Mouse (Mus musculus): ENCODE measurements at regions not wholly inside any gene's neighbourhood (a gene's known extent, or its start where the extent isn't known, plus 50 kb on each side); places are given as distances from the start of the nearest gene placed in this dataset.

DNA sequence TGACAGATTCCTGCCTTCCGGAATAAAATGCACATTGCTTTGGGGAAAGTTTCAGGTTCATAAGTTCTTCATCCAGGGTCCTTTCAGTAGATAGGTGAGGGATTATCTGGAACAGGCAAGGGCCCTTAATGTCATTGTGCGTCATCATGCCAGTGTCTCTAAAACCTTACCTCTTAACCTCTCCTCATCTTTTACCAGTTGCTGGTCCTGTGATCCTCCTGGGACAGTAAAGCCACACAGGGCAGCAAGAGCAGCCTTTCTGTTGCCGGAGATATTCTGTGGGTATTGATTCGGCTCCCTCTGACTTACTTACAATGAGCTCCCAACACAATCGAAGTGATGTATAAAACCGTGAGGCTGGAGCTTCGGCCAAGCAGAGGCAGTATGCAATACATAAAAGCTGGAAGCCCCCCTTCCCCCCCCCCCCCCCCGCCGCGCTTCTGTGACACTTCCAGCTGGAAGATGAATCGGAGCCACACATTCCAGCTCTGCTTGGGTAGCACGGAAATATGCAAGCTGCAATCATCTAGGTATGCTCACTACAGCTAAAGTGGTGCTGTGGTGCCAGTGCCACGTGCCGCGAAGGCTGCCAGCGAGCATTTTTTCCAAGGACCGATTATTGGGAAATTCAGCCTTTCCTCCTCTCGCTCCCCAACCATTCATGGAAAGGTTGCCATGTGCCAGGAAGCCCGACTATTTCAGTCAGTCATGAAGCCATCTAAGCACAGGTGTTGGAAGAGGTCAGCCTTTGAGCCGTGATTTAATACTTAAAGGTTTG lies 252.2 kb downstream of the Enc1 start:
- no peak for ATAC-seq (replicated peaks; ENCODE audit: low FRiP score, poor library complexity, severe bottlenecking)

DNA sequence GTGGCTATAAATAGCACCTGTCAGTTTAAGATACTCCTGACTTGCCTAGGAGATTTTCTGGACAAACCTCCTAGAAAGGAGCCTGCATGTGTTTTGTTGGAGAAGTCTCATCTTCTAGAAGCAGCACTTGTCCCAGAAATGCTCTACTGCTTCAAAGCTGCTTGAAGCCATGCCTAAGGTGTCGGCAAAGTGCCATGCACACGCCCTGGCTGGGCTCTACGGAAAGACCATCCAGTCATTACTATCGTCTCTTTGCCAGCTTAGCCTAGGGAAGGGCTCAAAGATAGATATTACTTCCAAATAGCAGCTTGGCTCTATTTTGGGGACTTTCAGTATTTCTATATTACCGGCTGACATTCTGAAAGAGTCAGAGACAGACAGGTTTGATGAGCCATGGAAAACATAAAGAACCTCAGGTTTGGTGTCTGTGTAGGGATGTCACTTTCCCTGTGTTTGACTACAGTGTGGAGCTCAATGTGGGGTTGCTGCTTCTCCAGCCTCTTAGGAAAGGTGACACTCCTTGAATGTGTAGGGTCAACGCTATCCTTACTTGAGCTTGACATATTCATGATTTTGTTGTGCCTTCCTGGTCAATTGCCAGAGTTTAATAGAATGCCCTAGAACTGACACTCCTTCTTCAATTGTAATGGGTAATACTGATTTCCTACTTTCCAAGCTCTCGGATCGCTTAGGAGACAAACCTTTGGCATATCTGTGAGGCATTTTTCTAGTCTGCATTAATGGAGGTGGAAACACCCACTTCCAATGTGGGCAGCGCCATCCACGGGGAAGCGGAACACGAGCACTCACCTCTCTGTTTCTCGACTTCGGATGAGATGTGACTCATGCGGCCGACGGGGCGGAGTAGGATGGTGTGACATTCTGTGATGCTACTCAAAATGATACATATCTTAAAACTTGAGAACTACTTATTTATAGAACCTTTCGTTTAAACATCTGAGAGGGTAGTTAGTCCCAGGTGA lies 251.3 kb downstream of the Enc1 start:
- ATAC-seq (replicated peaks; ENCODE audit: low FRiP score, poor library complexity, severe bottlenecking), result no peak

DNA sequence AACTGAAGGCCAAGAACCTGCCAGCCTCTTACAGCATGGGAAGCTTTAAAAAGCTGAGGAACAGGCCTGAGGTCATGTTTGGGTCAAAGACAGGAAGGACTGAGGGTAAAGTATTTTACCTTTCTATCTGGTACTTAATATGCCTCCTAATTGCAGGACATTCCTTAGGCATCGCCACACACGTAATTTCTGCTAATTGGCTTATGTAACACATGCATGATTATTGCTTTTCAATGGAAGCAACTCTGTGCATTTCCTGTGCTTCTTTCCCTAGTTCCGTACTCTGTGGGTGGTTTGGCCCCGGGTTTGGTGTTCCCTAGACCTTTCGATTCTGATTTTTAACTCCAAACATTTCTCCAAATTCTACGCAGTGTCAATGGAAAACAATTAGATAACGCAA lies 249.2 kb downstream of the Enc1 start:
- no peak for ATAC-seq (replicated peaks; ENCODE audit: low FRiP score, poor library complexity, severe bottlenecking)

DNA sequence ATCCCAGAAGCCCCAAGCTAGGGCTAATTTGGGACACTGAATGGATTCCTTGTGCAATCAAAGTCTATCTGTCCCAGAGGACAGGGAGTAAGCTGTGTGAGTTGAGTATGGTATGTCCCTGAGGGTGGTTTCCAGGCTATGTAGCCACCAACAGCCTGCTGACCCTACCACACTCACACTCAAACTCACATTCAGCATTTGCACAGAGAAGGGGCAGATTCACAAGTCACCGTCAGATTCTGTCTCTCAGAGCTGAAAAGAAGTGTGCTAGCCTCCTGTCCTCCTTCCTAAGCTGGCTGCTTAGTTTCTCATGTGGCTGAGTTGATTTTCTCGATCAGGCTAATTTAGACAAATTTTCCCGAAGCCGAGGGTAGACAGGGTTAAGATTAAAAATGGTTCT lies 248.8 kb downstream of the Enc1 start:
- no peak for ATAC-seq (replicated peaks; ENCODE audit: low FRiP score, poor library complexity, severe bottlenecking)

DNA sequence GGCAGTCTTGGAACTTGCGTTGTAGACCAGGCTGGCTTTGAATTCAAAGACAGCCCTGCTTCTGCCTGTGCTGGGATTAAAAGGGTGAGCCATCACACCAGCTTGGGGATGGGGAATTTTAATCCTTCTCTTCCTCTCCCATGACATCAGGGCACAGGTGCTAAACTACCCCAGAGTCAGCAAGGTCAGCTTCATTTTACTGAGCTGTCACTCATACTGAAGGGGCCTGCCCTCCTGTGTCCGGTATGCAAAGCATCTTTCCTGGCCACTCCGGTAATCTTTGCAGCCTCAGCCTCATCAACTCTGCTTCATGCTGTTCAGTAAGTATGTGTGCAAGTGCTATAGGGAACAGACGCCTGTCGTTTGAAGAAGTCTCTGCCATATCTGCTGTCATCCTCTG lies 248.1 kb downstream of the Enc1 start:
- ATAC-seq (replicated peaks; ENCODE audit: low FRiP score, poor library complexity, severe bottlenecking), result no peak

DNA sequence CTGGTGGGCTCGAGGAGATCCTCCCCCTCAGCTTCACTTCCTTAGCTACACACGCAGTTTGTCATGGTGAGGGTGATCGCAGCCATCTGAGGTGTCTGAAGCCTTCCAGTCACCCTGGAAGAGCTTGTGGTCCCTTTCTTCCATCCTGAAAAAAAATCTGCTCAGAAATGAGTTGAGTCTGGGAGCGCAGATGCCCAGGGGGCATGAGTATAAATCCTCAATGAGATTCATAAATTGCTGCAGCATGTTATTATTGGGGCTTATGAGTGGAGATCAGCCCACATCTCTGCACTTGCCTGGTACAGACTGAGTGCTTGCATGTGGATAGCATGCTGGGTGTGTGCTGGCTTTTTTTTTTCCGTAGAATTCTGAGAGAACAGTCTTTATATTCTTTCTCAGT lies 247.6 kb downstream of the Enc1 start:
- no peak for ATAC-seq (replicated peaks; ENCODE audit: low FRiP score, poor library complexity, severe bottlenecking)

DNA sequence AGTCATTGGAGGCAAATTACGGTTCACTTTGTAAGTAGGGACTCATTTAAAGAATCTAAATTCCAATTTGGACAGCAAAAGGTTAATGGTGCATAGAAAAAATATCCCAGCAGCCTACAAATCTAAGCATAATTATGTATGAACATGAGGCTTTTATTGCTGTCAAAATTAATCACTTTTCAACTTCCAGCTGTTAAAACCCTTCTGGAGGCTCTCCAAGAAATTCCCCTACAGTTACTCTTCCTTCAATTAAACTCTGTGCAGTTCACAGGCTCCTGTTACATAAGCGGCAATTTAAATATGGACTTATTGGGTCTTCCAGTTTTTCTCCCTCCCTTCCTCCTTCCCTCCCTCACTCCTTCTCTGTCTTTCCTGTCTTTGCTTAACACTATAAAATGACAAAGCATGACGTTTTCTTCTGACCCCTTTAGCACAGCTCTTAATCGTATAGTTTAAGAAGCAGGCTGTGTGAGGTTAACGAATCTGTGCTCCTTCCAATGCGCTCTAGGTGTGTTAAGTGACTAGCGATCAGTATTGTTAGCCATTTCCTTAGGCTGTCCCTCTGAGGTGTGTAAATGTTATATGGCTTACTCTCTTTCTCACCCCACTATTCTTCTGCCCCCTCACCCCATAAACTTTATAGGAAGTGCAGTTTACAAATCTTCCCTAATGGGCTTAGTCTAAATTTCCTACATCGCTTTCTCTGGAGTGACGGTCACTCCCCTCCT lies 247.0 kb downstream of the Enc1 start:
- no peak for ATAC-seq (replicated peaks; ENCODE audit: low FRiP score, poor library complexity, severe bottlenecking)

DNA sequence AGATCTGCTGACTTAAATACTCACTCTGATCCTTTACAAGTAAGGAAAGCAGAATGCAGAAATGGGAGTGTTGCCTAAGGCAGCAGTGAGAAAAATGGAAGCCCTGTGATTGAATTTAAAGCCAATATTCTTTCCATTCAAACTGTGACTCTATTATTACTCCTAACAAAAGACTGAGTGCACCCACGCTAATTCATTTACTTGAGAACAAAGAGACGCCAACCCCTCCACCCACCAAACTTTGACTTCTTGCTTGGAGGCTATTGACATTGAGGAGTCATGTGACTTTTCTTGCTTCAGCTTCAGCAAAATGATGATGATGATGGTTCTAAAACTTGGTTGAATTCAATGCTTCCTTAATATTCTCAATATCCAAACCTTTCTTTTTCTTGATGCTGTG lies 245.6 kb downstream of the Enc1 start:
- ATAC-seq (replicated peaks; ENCODE audit: low FRiP score, poor library complexity, severe bottlenecking), result no peak

DNA sequence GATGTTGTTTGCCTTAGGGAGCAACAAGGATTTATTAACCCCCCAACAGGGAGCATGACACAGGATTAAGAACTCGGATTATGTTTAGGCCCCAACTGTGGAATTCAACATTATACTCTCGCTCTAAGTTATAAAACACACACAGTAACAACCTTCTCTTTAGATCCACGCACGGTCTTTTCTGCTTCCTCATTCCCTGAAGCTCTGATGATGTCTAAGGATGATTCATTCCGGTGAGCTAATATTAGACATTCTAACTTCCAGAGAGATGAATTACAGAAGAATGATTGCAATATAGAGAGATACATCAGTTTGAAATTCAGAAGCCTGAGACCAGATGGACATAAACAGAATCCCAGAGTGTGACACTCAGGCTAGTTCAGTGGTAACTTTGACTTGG lies 245.0 kb downstream of the Enc1 start:
- ATAC-seq (replicated peaks; ENCODE audit: low FRiP score, poor library complexity, severe bottlenecking), result no peak

DNA sequence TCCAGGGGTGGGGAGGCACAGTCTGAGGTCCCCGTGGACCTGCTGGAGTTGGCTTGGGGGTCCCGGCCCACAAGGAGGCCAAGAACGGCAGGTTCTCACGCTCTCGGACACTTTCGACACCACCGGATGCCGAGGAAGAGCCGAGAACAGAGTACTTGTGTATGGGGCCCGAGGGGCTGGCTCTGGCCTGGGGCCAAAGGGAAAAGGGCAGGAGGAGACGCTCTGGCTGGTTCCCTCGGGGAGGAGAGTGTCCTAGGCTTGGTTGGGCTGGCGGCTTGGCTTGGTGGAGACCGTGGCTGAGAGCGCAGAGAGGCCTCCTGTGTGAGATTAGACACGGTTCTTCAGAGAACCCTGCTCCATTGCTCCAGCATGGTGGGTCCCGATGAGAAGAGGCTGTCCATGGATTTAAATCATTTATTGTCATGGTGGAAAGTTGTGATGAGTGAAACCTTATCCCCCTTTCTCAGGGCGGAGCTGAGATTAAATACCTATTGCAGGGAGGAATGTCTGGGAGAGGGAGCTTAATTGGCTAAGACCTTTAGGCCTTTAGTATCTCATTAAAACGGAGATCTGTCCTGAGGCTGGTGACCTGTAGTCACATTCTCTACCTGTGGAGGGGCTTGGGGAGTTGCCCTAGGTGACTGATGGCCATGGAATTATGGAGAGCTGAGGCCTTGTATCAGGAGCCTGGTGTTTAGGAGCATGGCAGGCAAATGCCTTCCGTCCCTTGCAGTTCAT lies 244.1 kb downstream of the Enc1 start:
- no peak for ATAC-seq (replicated peaks; ENCODE audit: low FRiP score, poor library complexity, severe bottlenecking)

DNA sequence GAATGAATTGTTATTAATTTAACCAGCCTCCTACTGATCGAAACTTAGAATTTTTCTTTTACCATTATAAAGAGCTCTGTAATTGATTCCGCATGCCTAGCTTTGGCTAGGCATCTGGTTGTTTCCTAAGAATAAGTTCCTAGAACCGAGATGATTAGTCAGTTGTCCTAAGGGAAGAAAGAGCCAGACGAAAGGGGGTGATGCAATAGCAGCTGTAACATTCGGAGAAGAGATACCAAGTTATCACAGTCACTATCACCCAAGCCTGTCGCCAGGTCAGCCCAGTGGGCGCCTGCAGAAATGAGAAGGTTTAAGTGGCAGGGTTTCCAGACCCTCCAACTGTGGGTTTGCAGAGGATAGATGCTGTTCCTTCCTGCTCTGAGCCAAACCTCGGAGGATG lies 242.8 kb downstream of the Enc1 start:
- ATAC-seq (replicated peaks; ENCODE audit: low FRiP score, poor library complexity, severe bottlenecking), result no peak

DNA sequence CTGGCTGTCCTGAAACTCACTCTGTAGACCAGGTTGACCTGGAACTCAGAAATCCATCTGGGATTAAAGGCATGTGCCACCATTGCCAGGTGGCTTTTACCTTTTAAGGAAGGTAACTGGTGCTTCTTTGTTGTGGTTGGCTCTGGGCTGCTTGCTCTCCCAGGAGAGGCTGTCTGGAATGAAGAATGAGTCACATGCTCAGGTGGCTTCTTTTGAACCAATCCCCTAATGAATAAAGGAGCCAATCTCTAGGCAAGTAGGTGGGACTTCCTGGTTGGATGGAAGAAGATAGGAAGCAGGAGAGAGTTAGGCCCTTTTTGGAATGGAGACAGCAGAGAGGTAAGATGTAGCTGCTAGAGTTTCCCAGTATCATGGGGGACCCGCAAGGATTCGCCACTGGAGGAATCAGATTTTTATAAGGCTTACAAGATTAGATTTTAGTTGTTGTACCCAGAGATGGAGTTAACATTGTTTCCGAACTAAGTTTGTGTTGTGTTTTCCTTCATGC lies 241.6 kb downstream of the Enc1 start:
- no peak for ATAC-seq (replicated peaks; ENCODE audit: low FRiP score, poor library complexity, severe bottlenecking)

DNA sequence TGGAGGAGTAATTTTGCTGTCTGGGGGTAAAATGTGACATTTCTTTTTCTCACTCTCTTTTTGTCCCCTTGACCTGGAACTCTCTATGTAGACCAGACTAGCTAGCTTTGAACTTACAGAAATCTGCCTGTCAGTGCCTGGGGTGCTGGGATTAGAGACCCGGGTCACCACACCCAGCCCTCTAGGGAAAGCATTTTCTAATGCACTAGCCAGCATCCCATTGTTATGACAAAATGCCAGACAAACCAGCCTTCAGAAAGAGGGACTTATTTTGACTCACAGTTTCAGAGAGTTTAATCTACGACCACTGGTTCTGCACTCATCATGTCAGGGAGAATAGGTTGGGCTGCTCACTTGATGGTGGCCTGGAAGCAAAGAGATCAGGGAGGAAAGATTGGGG lies 240.4 kb downstream of the Enc1 start:
- no peak for ATAC-seq (replicated peaks; ENCODE audit: low FRiP score, poor library complexity, severe bottlenecking)

DNA sequence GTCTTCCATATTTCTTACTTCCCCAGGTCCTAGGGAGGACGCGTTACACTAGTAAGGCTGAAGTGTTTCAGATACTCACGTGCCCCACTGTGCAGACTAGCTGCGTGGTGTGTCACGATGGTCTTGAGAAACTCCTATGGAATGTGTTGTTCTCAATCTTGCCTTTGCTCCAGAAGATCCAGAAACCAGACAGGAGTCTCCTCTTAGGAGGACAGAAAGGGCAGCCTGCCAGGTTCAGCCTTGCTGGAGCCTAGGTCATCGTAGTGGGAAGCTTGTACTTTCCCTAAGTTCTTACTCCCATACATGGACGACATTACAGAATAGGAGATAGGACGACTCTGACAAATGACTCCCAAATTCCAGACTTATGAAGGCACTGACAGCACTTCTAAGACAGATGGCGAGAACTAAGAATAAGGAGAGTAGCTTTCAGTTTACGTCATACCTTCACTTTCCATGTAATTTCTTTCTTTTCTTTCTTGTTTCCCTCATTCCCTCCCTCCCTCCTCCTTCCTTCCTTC lies 238.2 kb downstream of the Enc1 start:
- ATAC-seq (replicated peaks; ENCODE audit: low FRiP score, poor library complexity, severe bottlenecking), result no peak

DNA sequence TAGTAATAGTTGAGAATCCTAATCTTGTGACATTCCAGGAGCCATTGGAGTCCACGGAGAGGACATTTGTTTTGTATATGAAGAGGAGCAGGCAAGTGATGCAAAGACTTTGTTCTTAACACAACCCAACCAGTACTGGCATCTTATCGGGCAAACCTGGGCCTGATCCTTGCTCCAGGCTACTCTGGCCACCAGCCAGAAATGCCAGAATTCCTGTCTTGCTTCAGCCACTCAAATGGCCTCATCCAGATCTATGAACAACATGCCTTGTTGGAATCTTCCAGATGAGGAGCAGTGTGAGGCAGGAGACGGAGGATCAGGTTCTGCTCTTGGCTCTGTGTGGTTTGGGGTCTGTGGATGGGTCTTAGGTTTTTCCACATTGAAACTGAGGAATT lies 233.1 kb downstream of the Enc1 start:
- no peak for ATAC-seq (replicated peaks; ENCODE audit: low FRiP score, poor library complexity, severe bottlenecking)

DNA sequence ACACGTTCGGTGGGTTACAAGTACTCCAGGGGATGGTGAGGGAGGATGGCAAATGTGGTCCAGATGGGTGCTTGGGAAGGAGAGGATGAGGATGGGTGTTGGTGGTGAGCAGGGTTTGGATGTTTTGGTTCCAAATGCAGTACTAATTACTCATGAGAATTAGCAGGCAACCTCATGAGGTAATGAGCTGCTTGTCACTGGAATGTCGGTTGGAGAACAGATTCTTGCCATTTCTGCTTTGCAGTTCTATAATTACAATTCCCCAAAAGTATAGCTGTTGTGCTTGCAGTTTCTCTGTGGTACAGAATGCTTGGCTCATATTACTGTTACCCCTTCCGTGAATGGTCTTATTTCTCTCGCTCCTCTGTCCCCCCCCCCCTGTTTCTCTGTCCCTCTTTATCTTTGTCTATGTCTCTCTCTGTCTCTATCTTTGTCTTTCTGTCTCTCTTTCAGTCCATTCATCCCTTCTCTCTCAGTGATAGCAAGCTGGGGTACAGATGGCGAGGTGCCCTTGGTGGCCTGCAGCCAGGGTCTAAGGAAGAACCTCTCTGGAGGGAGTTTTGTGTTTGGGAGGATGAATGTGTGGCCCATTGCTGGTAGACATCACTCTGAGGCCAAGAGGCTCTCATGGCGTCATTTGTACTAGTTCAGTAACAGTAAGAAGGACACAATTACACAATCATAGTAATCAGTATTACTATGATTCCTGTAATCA lies 232.5 kb downstream of the Enc1 start:
- ATAC-seq (replicated peaks; ENCODE audit: low FRiP score, poor library complexity, severe bottlenecking), result no peak

DNA sequence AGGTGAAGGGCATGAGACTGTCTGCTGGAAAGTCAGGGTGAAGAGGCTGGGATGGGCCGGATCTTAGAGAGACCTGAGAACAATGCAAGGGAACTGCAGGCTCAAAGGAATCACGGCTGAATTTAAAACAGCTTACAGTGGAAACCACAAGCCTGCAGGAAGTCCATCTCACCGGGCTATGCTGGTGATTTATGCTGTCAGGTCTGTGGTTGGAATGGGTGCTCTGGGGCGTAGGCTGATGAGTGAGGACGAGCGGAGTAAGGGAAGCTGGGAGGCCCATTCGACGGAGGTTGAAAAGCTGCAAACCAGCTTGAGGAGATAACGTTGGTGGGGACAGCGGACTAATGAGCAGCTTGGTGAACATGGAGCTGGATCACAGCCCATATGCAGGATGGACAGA lies 229.1 kb downstream of the Enc1 start:
- 0 out of 2 replicates have a peak, but pooled peaks have one; percentile 23 for ATAC-seq (replicated peaks; ENCODE audit: low FRiP score, poor library complexity, severe bottlenecking)

DNA sequence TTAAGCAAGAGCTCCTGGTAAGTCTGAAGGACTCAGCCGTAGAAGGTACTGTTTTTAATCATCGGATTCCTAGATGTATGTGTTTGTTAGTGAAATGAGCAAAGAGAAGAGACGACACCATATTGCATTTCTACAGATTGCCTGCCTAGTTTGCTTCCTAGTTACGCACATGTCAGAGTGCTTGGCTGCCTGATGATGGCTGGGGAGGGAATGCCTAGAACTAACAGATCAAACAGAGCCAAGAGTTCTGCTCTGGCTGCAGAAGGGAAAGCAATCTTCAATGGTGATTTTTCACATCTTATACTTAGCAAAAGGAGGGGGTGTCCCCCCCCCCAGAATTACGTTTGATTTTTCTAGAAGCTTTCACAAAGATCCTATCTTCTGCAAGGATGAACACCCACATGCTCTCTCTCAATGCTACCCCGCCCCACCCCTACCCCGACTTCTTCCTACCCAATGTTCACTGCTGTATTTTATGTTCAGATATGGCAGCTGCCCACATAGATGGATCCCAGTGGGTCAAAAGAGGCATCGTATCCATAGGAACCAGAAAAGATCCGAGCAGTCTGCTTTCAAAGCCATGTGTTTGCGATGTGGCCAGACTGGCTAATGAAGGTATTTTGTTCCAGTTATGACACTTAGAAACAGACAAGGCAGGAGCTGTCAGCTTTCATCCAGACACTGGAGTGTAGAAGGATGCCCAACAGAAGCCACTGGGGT lies 228.1 kb downstream of the Enc1 start:
- no peak for ATAC-seq (replicated peaks; ENCODE audit: low FRiP score, poor library complexity, severe bottlenecking)
